Mouse (Mus musculus) lung, postnatal 0 days (tissue): Measurements from ENCODE around the gene Gm20388. TPM values are rescaled to one million over a fixed set of nuclear protein-coding genes. Genes with fewer than 3 reads are reported as not detected.
A peak's percentile ranks its signal among the peaks of the same experiment; 100 is the strongest.

Source experiments
- ATAC-seq: fragments of 200-750 bp; cut with Nextera tagmentation; 2 replicates; pipeline ENCODE4 v1.8.0; 2017; ENCODE audit warnings: moderate library complexity
- DNase-seq: peaks from one replicate; pipeline ENCODE4 v3.0.0-alpha.2; 2016; ENCODE audit warnings: low spot score
- H3K27ac ChIP-seq: fragments of 300-500 bp; sonication (generic); 2 replicates; pipeline ENCODE4 v1.5.1; 2014; ENCODE audit warnings: antibody characterized with exemption, mild to moderate bottlenecking, low read length, mixed read lengths
- H3K27me3 ChIP-seq: fragments of 300-500 bp; sonication (generic); replicated peaks from 2 replicates; pipeline ENCODE4 v1.6.1; 2014; ENCODE audit warnings: low read length, mixed read lengths; ENCODE audit not compliant: insufficient read depth
- H3K36me3 ChIP-seq: fragments of 300-500 bp; sonication (generic); 2 replicates; pipeline ENCODE4 v1.6.1; 2014; ENCODE audit warnings: low read length, mixed read lengths; ENCODE audit not compliant: insufficient read depth
- H3K4me1 ChIP-seq: fragments of 300-500 bp; sonication (generic); 2 replicates; pipeline ENCODE4 v1.6.1; 2014; ENCODE audit warnings: antibody characterized with exemption, low read depth, low read length, mixed read lengths; ENCODE audit not compliant: insufficient read depth
- H3K4me2 ChIP-seq: fragments of 300-500 bp; sonication (generic); replicated peaks from 2 replicates; pipeline ENCODE4 v1.6.1; 2014; ENCODE audit warnings: low read depth, mild to moderate bottlenecking, low read length, moderate library complexity, mixed read lengths
- H3K4me3 ChIP-seq: fragments of 300-500 bp; sonication (generic); 2 replicates; pipeline ENCODE4 v1.5.1; 2014; ENCODE audit warnings: low read depth, low read length
- H3K9ac ChIP-seq: fragments of 300-500 bp; sonication (generic); replicated peaks from 2 replicates; pipeline ENCODE4 v1.6.1; 2014; ENCODE audit warnings: low read depth, mild to moderate bottlenecking
- H3K9me3 ChIP-seq: fragments of 300-500 bp; sonication (generic); 2 replicates; pipeline ENCODE4 v1.6.1; 2016; ENCODE audit warnings: low read length, mixed read lengths
- CTCF ChIP-seq: IDR thresholded peaks from 2 replicates; pipeline ENCODE4 v1.5.1; 2016; ENCODE audit warnings: antibody characterized with exemption, mild to moderate bottlenecking
- EP300 ChIP-seq: IDR thresholded peaks from 2 replicates; pipeline ENCODE4 v1.6.1; 2016; ENCODE audit warnings: antibody characterized with exemption, mild to moderate bottlenecking, control low read depth
- WGBS: fragments of 180-500 bp; shearing (Covaris S2); extraction: QIAGEN DNeasy Blood & Tissue Kit; methylation state at CpG from one replicate; pipeline ENCODE4 v1.1.7; 2014; 5-methylcytosine and 5-hydroxymethylcytosine counted together
- polyA plus RNA-seq: library from polyadenylated mRNA; unstranded; fragments of >200 nt; fragmentation: Nextera tagmentation; extraction: Ambion mirVana; gene quantifications from 2 replicates; pipeline ENCODE4 v1.2.1, GENCODE M21; 2015

Gm20388 gene
- polyA plus RNA-seq, 1 experiment from 2014 or later: not detected

DNA sequence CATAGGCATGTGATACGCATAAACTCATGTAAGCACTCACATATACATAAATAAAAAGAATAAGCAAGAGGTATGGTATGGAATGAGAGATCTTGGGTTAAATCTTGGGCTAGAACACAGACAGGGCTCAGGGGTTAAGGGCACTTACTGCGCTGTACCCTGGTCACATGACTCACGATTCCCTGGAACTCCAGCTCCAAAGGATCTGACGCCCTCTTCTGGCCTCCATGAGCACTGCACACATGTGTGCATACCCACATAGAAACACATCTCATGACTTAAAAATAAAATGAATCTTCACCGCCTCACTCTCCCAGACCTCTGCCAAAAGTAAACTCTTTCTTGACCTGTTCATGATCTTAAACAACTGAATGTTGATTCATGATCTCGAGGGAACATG, 1587.0 kb downstream of the Gm20388 start:
- Histone ChIP-seq H3K27me3 (no peaks in the 10 kb centered on the region), H3K9me3 (no peaks in the 10 kb centered on the region), H3K4me3 (no peak overlapping the region), H3K4me2 (no peak overlapping the region), H3K27ac (no peak overlapping the region), H3K9ac (no peak overlapping the region), H3K4me1 (no peaks in the 10 kb centered on the region), H3K36me3 (no peaks in the 10 kb centered on the region)
- DNase-seq (no peak), ATAC-seq (no peak)
- TF ChIP-seq CTCF: peak; percentile 24; the same call in 1 of the 2 replicates
- no peak for TF ChIP-seq EP300
- WGBS: 86% methylated on average over 6 of the region's 6 CpGs

DNA sequence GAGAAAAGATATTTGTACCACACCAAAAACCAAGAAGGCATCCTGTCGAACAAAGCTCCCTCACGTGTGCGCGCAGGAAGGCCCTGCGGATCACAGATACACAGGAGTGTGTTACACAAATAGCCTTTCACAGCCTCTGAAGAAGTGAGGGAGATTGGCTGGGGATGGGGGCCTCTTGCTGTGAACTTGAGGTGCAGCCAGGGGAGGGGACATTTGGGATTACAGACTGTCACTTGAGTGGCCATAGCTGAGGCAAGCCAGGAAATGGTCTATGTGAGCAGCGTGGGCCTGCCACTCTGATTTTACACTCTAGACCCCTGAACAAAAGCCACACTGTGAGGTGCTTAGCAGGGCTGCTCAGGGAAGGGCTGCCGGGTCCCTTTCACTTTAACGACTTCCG, 1601.1 kb downstream of the Gm20388 start:
- ATAC-seq (no peak), DNase-seq (no peak)
- no peaks in the 10 kb centered on the region for H3K4me1 ChIP-seq
- no peak overlapping the region for H3K4me2 ChIP-seq
- no peak overlapping the region for H3K4me3 ChIP-seq
- peaks cover 5% of the 10 kb centered on the region; the same call in 1 of the 2 replicates for H3K27me3 ChIP-seq
- H3K9me3 ChIP-seq: no peaks in the 10 kb centered on the region
- TF ChIP-seq EP300 (no peak), CTCF (no peak)
- 54% methylated on average over 9 of the region's 9 CpGs for WGBS
- no peaks in the 10 kb centered on the region for H3K36me3 ChIP-seq
- H3K9ac ChIP-seq: no peak overlapping the region
- no peak overlapping the region for H3K27ac ChIP-seq

DNA sequence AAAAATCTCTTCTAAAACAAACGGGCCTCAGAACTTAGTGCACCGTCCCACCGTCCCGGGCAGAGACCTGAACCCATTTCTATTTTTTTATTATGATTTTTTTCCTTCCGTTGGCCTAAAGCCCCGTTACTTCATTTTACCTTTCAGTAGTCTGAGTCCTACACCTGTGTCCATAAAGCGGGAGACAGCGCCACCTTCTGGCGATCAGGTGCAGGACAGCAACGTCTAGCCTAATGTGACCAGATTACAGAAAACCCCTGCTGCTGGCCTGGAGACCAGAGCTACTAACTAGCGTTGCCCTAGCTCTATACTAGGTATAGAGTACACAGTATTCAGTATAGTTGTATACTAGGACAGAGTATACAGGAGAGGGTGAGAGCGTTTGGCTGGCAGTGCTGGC, 1602.8 kb downstream of the Gm20388 start:
- H3K9me3 ChIP-seq: no peaks in the 10 kb centered on the region
- no peak overlapping the region for H3K4me3 ChIP-seq
- no peak overlapping the region for H3K9ac ChIP-seq
- no peaks in the 10 kb centered on the region for H3K4me1 ChIP-seq
- TF ChIP-seq CTCF: peak; percentile 97
- no peak for TF ChIP-seq EP300
- no peaks in the 10 kb centered on the region for H3K27me3 ChIP-seq
- H3K4me2 ChIP-seq: no peak overlapping the region
- H3K36me3 ChIP-seq: no peaks in the 10 kb centered on the region
- DNase-seq: peak; percentile 72
- H3K27ac ChIP-seq: no peak overlapping the region
- 2% methylated on average over 12 of the region's 12 CpGs for WGBS
- ATAC-seq: peak; percentile 69

DNA sequence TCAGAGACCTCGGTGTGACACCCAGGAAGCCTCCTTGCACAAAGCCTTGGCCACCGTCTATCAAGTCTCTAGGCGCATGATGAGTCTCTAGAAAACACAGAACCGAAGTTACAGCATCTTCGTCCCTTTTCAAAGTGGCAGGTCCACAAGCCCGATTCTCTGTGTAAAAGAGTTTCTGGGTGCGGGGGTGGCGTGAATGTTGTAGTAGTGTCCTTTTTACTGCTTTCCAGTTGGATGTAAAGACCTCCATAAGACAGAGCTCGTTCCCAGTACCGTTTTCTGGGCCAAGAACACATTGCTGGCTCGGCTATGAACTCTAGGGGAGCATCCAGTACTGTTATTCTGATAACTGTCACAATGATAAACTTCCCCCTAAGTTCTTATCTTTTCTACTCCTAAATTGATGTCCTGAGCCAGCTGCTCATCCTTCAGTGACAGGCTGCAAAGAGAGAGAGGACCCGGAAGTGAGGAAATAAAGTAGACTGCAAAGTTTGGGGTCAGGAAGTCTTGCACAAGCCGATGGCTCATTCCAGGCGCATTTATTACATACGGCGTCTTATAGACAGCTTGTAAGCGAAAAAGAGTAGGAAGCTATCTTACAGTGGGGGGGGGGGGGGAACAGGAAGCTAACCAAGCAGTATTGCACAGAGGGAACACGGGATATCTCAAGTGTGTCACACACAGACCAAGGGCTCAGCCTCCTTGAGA, 1614.6 kb downstream of the Gm20388 start:
- no peaks in the 10 kb centered on the region for H3K9me3 ChIP-seq
- no peaks in the 10 kb centered on the region; the same call in 1 of the 2 replicates for H3K4me1 ChIP-seq
- H3K27ac ChIP-seq: no peak overlapping the region
- ATAC-seq (peak; percentile 45), DNase-seq (peak; percentile 76)
- H3K27me3 ChIP-seq: no peaks in the 10 kb centered on the region
- WGBS: 45% methylated on average over 18 of the region's 18 CpGs
- H3K36me3 ChIP-seq: no peaks in the 10 kb centered on the region
- TF ChIP-seq CTCF (no peak), EP300 (no peak)
- H3K9ac ChIP-seq: no peak overlapping the region
- no peak overlapping the region for H3K4me3 ChIP-seq
- no peak overlapping the region for H3K4me2 ChIP-seq

DNA sequence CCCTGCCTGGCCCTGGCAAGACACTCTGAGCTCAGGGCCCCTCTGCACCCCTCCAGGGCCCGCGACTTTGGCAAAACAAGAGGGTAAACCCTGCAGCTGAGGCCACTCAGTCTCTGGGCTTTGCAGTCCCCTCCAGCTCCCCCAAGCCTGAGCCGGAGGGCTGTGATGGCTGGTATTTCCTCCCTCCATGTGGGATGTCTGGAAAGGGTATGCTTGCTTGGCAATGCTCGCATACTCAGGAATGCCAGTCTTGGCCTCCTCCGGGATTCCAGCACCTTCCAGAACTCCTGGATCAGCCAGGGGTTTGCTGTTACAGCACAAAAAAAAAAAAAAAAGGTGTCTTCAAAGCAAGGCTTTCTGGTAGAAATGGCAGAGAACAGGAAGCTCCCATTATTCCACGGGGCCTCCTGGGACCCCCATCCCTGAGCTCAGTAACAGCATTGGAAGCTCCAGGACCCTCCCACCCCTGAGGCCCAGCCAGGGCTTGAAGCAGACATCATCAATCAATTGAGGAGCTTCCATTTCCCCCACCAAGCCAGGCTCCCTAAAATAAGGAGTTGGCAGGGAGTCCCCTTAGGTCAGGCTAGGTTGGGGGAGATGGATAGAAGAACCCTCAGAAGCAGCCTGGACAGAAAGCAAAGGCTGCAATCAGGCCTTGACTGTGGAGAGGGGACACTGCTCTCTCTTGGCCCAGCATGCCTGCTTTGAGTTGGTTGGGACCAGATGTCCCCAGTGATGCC, 1616.3 kb downstream of the Gm20388 start:
- Histone ChIP-seq H3K36me3 (no peaks in the 10 kb centered on the region), H3K4me3 (no peak overlapping the region), H3K27me3 (no peaks in the 10 kb centered on the region), H3K4me2 (no peak overlapping the region), H3K27ac (no peak overlapping the region), H3K9ac (no peak overlapping the region), H3K4me1 (no peaks in the 10 kb centered on the region; the same call in 1 of the 2 replicates), H3K9me3 (no peaks in the 10 kb centered on the region)
- ATAC-seq: no peak
- WGBS: 44% methylated on average over 6 of the region's 6 CpGs
- DNase-seq: no peak
- TF ChIP-seq EP300: no peak
- TF ChIP-seq CTCF: no peak

DNA sequence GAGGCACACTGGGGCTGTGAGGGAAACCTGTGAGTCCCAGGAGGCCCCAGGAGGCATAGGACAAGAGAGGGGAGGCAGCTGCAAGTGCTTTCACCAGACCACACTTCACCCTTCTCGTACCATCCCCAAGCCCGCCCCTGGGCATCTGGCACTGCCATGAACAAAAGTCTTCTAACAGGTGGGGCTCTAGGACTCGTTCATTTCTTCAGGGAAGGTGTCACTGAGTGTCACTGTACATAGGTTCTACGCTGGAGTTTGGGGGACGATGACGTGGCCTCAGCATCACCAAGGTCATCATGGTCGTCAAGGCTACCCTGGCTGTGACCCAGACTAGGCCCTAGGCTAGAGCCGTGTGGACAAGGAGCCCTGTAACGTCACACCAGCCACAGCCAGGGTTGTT, 1617.1 kb downstream of the Gm20388 start:
- Histone ChIP-seq H3K4me3 (no peak overlapping the region), H3K4me1 (no peaks in the 10 kb centered on the region; the same call in 1 of the 2 replicates), H3K4me2 (no peak overlapping the region), H3K9me3 (no peaks in the 10 kb centered on the region), H3K36me3 (no peaks in the 10 kb centered on the region), H3K27ac (no peak overlapping the region), H3K9ac (no peak overlapping the region), H3K27me3 (no peaks in the 10 kb centered on the region)
- 74% methylated on average over 9 of the region's 9 CpGs for WGBS
- ATAC-seq (no peak), DNase-seq (no peak)
- TF ChIP-seq EP300 (no peak), CTCF (no peak)
